Mouse (Mus musculus) CH12.LX (cell line): ENCODE measurements at regions not wholly inside any gene's neighbourhood (a gene's known extent, or its start where the extent isn't known, plus 50 kb on each side); places are given as distances from the start of the nearest gene placed in this dataset.

Experiments
- DNase-seq: peaks from one replicate; pipeline ENCODE4 v3.0.0-alpha.2; 2013; ENCODE audit errors: extremely low read depth
- H3K27ac ChIP-seq: 2 replicates; pipeline ENCODE4 v1.5.1; 2012; ENCODE audit warnings: low read depth, mild to moderate bottlenecking, control low read depth, moderate library complexity; ENCODE audit not compliant: insufficient read depth
- H3K27me3 ChIP-seq: replicated peaks from 2 replicates; pipeline ENCODE3; 2012; ENCODE audit warnings: inconsistent platforms
- H3K36me3 ChIP-seq, 2 experiments: replicated peaks in 1 of 2; 2 replicates each; pipeline versions ENCODE3 to v1.6.1; 2012; ENCODE audit warnings: inconsistent platforms in 1 of 2, low read length in 1 of 2, mild to moderate bottlenecking in 1 of 2, mixed read lengths in 1 of 2, moderate library complexity in 1 of 2; ENCODE audit not compliant: control insufficient read depth in 1 of 2, insufficient read depth in 1 of 2
- H3K4me1 ChIP-seq, 2 experiments: 2 replicates each; pipeline ENCODE4 v1.6.1; 2012; ENCODE audit warnings: inconsistent platforms in 1 of 2, moderate library complexity in 1 of 2; ENCODE audit not compliant: insufficient read depth in 2 of 2, control insufficient read depth in 1 of 2
- H3K4me2 ChIP-seq: 2 replicates; pipeline ENCODE4 v1.6.1; 2012; ENCODE audit warnings: low read depth, mild to moderate bottlenecking, control low read depth; ENCODE audit not compliant: poor library complexity, insufficient read depth, severe bottlenecking
- H3K4me3 ChIP-seq, 3 experiments: fragments of 150-350 bp in 1 of 3; sonication (generic) in 1 of 3; replicated peaks in 1 of 3; 2 replicates each; pipeline versions ENCODE3 to v1.5.1; 2011 to 2012; ENCODE audit warnings: low read depth in 2 of 3, low read length in 2 of 3, mild to moderate bottlenecking in 2 of 3, moderate library complexity in 2 of 3, control low read depth in 1 of 3, improper control_type of control experiment in 1 of 3, inconsistent platforms in 1 of 3, mixed read lengths in 1 of 3; ENCODE audit not compliant: poor library complexity in 1 of 3
- H3K79me2 ChIP-seq: replicated peaks from 2 replicates; pipeline ENCODE4 v1.6.1; 2012; ENCODE audit warnings: mild to moderate bottlenecking, moderate library complexity; ENCODE audit not compliant: control insufficient read depth, poor library complexity, insufficient read depth, severe bottlenecking; ENCODE audit errors: extremely low read depth
- H3K9ac ChIP-seq: 2 replicates; pipeline ENCODE4 v1.6.1; 2012; ENCODE audit warnings: low read depth, mild to moderate bottlenecking, control low read depth, moderate library complexity; ENCODE audit not compliant: insufficient read depth
- H3K9me3 ChIP-seq: replicated peaks from 2 replicates; pipeline ENCODE3; 2012; ENCODE audit warnings: low read length, inconsistent platforms, mixed read lengths
- BHLHE40 ChIP-seq: IDR thresholded peaks from 2 replicates; pipeline ENCODE4 v1.6.1; 2011; ENCODE audit warnings: mild to moderate bottlenecking, low read depth, low read length, improper control_type of control experiment
- CHD1 ChIP-seq: IDR thresholded peaks from 2 replicates; pipeline ENCODE4 v1.6.1; 2012; ENCODE audit warnings: low read depth, low read length, improper control_type of control experiment, inconsistent platforms
- CHD2 ChIP-seq: IDR thresholded peaks from 2 replicates; pipeline ENCODE4 v1.6.1; 2011; ENCODE audit warnings: low read length, improper control_type of control experiment
- E2F4 ChIP-seq: IDR thresholded peaks from 2 replicates; pipeline ENCODE4 v1.6.1; 2011; ENCODE audit warnings: low read depth, low read length, improper control_type of control experiment; ENCODE audit not compliant: insufficient replicate concordance
- ELF1 ChIP-seq: IDR thresholded peaks from 2 replicates; pipeline ENCODE4 v1.6.1; 2014; ENCODE audit warnings: low read depth, mild to moderate bottlenecking, inconsistent platforms, low read length, improper control_type of control experiment
- EP300 ChIP-seq: IDR thresholded peaks from 2 replicates; pipeline ENCODE4 v1.6.1; 2011; ENCODE audit warnings: low read length, improper control_type of control experiment
- ETS1 ChIP-seq: conservative IDR thresholded peaks from 2 replicates; pipeline ENCODE4 v1.6.1; 2012; ENCODE audit warnings: low read depth, mild to moderate bottlenecking, inconsistent platforms, low read length, improper control_type of control experiment, moderate library complexity
- GABPA ChIP-seq: IDR thresholded peaks from 2 replicates; pipeline ENCODE4 v1.6.1; 2012; ENCODE audit warnings: low read depth, low read length, improper control_type of control experiment, inconsistent platforms; ENCODE audit not compliant: insufficient replicate concordance
- HCFC1 ChIP-seq: IDR thresholded peaks from 2 replicates; pipeline ENCODE4 v1.6.1; 2012; ENCODE audit warnings: low read depth, mild to moderate bottlenecking, inconsistent platforms, low read length, improper control_type of control experiment
- JUN ChIP-seq: IDR thresholded peaks from 2 replicates; pipeline ENCODE4 v1.6.1; 2011; ENCODE audit warnings: low read depth, mild to moderate bottlenecking, low read length, improper control_type of control experiment, moderate library complexity; ENCODE audit not compliant: insufficient read depth
- JUND ChIP-seq: conservative IDR thresholded peaks from 2 replicates; pipeline ENCODE4 v1.6.1; 2011; ENCODE audit warnings: low read depth, low read length, improper control_type of control experiment
- KAT2A ChIP-seq: IDR thresholded peaks from 2 replicates; pipeline ENCODE4 v1.6.1; 2012; ENCODE audit warnings: low read length, improper control_type of control experiment, inconsistent platforms; ENCODE audit not compliant: insufficient replicate concordance
- MAX ChIP-seq: IDR thresholded peaks from 2 replicates; pipeline ENCODE4 v1.6.1; 2011; ENCODE audit warnings: low read length, improper control_type of control experiment
- MEF2A ChIP-seq: IDR thresholded peaks from 2 replicates; pipeline ENCODE4 v1.6.1; 2014; ENCODE audit warnings: low read depth, mild to moderate bottlenecking, inconsistent platforms, low read length, improper control_type of control experiment, borderline replicate concordance
- MXI1 ChIP-seq: IDR thresholded peaks from 2 replicates; pipeline ENCODE4 v1.6.1; 2011; ENCODE audit warnings: mild to moderate bottlenecking, low read depth, low read length, improper control_type of control experiment
- MYC ChIP-seq: IDR thresholded peaks from 2 replicates; pipeline ENCODE4 v1.6.1; 2011; ENCODE audit warnings: low read depth, mild to moderate bottlenecking, improper control_type of control experiment, low read length
- NELFE ChIP-seq: IDR thresholded peaks from 2 replicates; pipeline ENCODE4 v1.6.1; 2011; ENCODE audit warnings: low read depth, low read length, improper control_type of control experiment
- PAX5 ChIP-seq: IDR thresholded peaks from 2 replicates; pipeline ENCODE4 v1.6.1; 2012; ENCODE audit warnings: low read length, inconsistent platforms, mixed read lengths
- POLR2A ChIP-seq: IDR thresholded peaks from 2 replicates; pipeline ENCODE4 v1.6.1; 2011; ENCODE audit warnings: low read depth, mild to moderate bottlenecking, improper control_type of control experiment, low read length
- POLR2AphosphoS2 ChIP-seq: IDR thresholded peaks from 2 replicates; pipeline ENCODE4 v1.6.1; 2011; ENCODE audit warnings: low read depth, low read length, improper control_type of control experiment
- RAD21 ChIP-seq: IDR thresholded peaks from 2 replicates; pipeline ENCODE4 v1.6.1; 2011; ENCODE audit warnings: low read depth, mild to moderate bottlenecking, low read length, improper control_type of control experiment, moderate library complexity
- RCOR1 ChIP-seq: conservative IDR thresholded peaks from 2 replicates; pipeline ENCODE4 v1.6.1; 2012; ENCODE audit warnings: low read depth, mild to moderate bottlenecking, inconsistent platforms, low read length, improper control_type of control experiment
- SMC3 ChIP-seq: IDR thresholded peaks from 2 replicates; pipeline ENCODE4 v1.6.1; 2011; ENCODE audit warnings: low read depth, low read length, improper control_type of control experiment
- TBP ChIP-seq: conservative IDR thresholded peaks from 2 replicates; pipeline ENCODE4 v1.6.1; 2011; ENCODE audit warnings: low read depth, low read length, improper control_type of control experiment
- TCF12 ChIP-seq: IDR thresholded peaks from 2 replicates; pipeline ENCODE4 v1.6.1; 2014; ENCODE audit warnings: low read depth, mild to moderate bottlenecking, inconsistent platforms, low read length, improper control_type of control experiment
- UBTF ChIP-seq: IDR thresholded peaks from 2 replicates; pipeline ENCODE4 v1.6.1; 2012; ENCODE audit warnings: low read depth, mild to moderate bottlenecking, inconsistent platforms, low read length, improper control_type of control experiment, moderate library complexity
- USF1 ChIP-seq: IDR thresholded peaks from 2 replicates; pipeline ENCODE4 v1.6.1; 2014; ENCODE audit warnings: low read depth, mild to moderate bottlenecking, inconsistent platforms, low read length, improper control_type of control experiment
- USF2 ChIP-seq: conservative IDR thresholded peaks from 2 replicates; pipeline ENCODE4 v1.6.1; 2011; ENCODE audit warnings: low read depth, low read length, improper control_type of control experiment
- ZC3H11A ChIP-seq: IDR thresholded peaks from 2 replicates; pipeline ENCODE4 v1.6.1; 2012; ENCODE audit warnings: low read depth, mild to moderate bottlenecking, inconsistent platforms, low read length, improper control_type of control experiment
- ZKSCAN1 ChIP-seq: IDR thresholded peaks from 2 replicates; pipeline ENCODE4 v1.6.1; 2012; ENCODE audit warnings: low read depth, inconsistent platforms, low read length, improper control_type of control experiment, borderline replicate concordance
- ZMIZ1 ChIP-seq: IDR thresholded peaks from 2 replicates; pipeline ENCODE4 v1.6.1; 2012; ENCODE audit warnings: low read depth, mild to moderate bottlenecking, inconsistent platforms, low read length, improper control_type of control experiment
- ZNF384 ChIP-seq: IDR thresholded peaks from 2 replicates; pipeline ENCODE4 v1.6.1; 2012; ENCODE audit warnings: low read depth, low read length, improper control_type of control experiment, inconsistent platforms
- dilution Hi-C: fragments of 300-500 bp; cut with MboI; formaldehyde crosslinking; loops from 2 replicates; pipeline ENCODE4 v1.14.3; 2020; ENCODE audit warnings: low sequenced_read_pairs; ENCODE audit not compliant: extremely low pct_unique_long_range_greater_than_20kb, extremely low pct_ligation_motif_present
- in situ Hi-C: fragments of 300-500 bp; cut with MboI; formaldehyde crosslinking; loops from 3 replicates; pipeline ENCODE4 v1.14.3; 2019; ENCODE audit warnings: low sequenced_read_pairs, low pct_ligation_motif_present, low pct_unique_long_range_greater_than_20kb, mixed read lengths

- Histone ChIP-seq H3K4me1 (peaks cover 4 to 31% of the 10 kb centered on the region in 2 experiments; a peak in 3 of 4 replicates), H3K4me2 (no peak overlapping the region), H3K9ac (no peak overlapping the region), H3K36me3 (no peaks in the 10 kb centered on the region), H3K79me2 (no peaks in the 10 kb centered on the region), H3K27me3 (no peaks in the 10 kb centered on the region), H3K4me3 (no peak overlapping the region), H3K9me3 (no peaks in the 10 kb centered on the region), H3K27ac (no peak overlapping the region)
- TF ChIP-seq RCOR1 (no peak), E2F4 (no peak), NELFE (no peak), MYC (no peak), GABPA (no peak), MXI1 (no peak), MEF2A (no peak), UBTF (no peak), JUN (no peak), BHLHE40 (no peak), ZKSCAN1 (no peak), ZNF384 (no peak), CHD2 (no peak), RAD21 (no peak), TBP (no peak), ZMIZ1 (no peak), USF1 (no peak), ZC3H11A (no peak)
- dilution Hi-C loops: no loop called here
- DNase-seq: no peak
- in situ Hi-C loops: loop anchor here (10.0 kb wide), 1 partner anchor 62 kb away; no protein-coding TSS in a partner anchor
These were observed 285.2 kb downstream of the Hlx start for GRCm38 (mm10) chr1:184447161-184447667.

GRCm38 (mm10) chr1:184444189-184444588 lies 288.2 kb downstream of the Hlx start:
- DNase-seq: peak; percentile 51
- dilution Hi-C loops: no loop called here
- Histone ChIP-seq H3K27me3 (no peaks in the 10 kb centered on the region), H3K9ac (no peak overlapping the region), H3K79me2 (no peaks in the 10 kb centered on the region), H3K4me2 (0 out of 2 replicates have a peak overlapping the region, but pooled peaks have one; percentile 17), H3K4me1 (peaks cover 14 to 59% of the 10 kb centered on the region in 2 experiments), H3K4me3 (no peak overlapping the region), H3K9me3 (no peaks in the 10 kb centered on the region), H3K36me3 (no peaks in the 10 kb centered on the region), H3K27ac (no peak overlapping the region)
- in situ Hi-C loops: loop anchor here (10.0 kb wide), 1 partner anchor 59 kb away; no protein-coding TSS in a partner anchor
- TF ChIP-seq ELF1 (no peak), SMC3 (peak; percentile 10; the same call in 1 of the 2 replicates), JUN (no peak), TCF12 (peak; percentile 58), MYC (no peak), EP300 (peak; percentile 80), POLR2AphosphoS2 (no peak), USF2 (no peak), ZMIZ1 (no peak), USF1 (no peak), BHLHE40 (peak; percentile 34; the same call in 1 of the 2 replicates), E2F4 (no peak), MXI1 (no peak), JUND (no peak), HCFC1 (no peak), MAX (peak; percentile 25; the same call in 1 of the 2 replicates), MEF2A (peak; percentile 33; the same call in 1 of the 2 replicates), ETS1 (no peak; the same call in 1 of the 2 replicates), CHD1 (no peak), PAX5 (no peak), POLR2A (no peak), ZKSCAN1 (no peak), KAT2A (no peak)
